Mouse (Mus musculus) spleen, postnatal 36 days (tissue): ENCODE results near the gene Acoxl.

Experiments used
- DNase-seq, 2 experiments: peaks; one replicate each; pipeline ENCODE4 v3.0.0; 2022; ENCODE audit warnings: low spot score in 2 of 2, mixed read lengths in 1 of 2

The Acoxl gene

DNA sequence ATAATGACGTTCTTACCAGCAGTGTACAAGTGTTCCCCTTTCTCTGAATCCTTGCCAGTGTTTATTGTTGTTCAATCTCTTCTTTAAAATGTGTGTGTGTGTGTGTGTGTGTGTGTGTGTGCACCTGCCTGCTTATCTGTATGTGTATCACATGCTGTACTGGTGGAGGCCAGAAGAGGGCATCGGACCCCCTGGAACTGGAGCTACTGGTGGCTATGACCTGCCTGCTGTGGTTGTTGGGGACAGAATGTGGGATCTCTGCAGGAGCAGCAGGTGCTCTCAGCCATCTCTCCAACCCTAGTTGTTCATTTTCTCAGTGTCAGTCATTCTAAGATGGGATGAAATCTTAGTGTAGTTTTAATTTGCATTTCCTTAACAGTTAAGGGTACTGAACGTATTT lies 98.4 kb downstream of the Acoxl start:
- no peak for DNase-seq

DNA sequence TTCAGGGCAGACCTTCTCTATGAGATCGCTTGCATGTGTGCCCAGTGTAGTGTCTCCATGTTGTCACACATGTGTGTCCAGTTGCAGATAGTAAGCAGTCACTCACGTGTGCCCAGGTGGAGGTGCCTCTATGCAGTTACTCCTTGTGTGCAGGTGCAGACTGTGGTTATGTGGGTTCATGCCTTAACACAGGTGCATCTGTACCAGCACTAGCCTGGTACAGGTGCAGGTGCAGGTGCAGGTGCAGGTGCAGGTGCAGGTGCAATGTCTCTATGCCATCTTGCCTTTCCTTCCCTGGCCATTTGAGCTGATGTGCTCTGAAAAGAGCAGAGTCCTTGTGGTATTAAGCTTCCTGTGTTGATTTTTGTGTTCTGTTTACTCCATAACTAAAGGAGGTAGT lies 100.5 kb downstream of the Acoxl start:
- no peak for DNase-seq

DNA sequence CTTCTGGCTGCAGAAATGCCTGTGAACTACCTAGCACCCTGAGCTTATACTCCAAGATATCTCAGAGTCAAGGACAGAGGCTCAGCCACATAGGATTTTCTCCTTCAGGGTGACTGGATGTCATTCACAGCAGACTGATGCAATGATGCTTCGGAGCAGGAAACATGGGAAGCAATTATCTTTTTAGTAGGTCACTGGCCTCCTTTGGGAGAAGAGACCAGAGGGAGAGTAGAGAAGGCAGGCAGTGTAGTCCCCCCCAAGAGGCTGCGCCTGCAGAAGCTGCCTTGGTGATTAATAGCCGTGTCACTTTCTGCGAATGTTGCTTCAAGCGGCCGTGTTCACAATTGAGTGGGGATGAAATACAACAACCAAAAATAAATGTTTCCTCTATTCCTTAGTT lies 121.9 kb downstream of the Acoxl start:
- DNase-seq, result no peak

DNA sequence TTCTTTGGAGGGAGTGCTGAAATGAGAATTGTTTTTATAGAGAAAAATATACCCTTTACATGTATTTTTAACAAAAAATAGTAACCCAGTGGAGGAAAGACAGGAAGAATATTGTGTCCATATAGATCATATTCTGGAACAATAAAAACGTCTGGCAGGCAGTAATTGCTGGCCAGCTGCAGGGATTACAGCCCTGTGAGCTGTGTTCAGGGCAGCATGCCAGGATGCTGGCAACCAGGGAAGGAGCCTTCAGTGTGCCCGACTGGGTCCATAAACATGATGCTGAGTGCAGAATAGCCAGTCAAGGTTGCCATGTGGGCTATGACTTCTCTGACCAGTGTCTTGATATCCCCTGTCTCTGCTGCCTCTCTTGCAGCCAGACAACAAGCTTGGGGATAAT lies 122.5 kb downstream of the Acoxl start:
- no peak for DNase-seq

DNA sequence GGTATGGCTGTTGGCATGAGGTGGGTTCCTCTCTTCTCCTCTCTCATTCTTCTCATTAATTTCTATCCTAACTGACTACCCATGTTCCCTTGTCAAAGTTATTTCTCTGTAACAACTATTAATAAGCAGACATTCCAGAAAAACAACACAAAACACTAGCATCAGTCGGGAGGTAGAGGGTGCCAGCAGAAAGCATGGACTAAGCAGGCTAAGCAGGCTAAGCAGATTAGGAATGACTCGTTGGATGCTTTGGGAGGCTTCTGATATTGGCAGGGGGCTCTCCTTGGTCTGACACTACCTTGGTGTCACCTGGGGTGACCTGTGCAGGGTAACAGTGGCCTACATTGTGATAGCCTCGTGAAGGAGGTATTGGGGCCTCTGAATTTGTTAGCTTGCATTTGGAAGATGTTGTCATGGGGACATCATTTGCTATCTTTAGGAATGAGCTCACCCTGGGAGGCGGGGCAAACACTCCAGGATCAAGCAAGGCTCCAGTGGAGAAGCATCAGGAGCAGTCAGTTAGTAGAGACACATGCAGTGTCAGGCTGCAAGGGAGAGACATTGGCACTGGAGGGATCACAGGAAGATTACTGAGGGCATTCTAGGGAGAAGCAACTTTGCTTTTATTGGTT lies 123.2 kb downstream of the Acoxl start:
- DNase-seq, result no peak

DNA sequence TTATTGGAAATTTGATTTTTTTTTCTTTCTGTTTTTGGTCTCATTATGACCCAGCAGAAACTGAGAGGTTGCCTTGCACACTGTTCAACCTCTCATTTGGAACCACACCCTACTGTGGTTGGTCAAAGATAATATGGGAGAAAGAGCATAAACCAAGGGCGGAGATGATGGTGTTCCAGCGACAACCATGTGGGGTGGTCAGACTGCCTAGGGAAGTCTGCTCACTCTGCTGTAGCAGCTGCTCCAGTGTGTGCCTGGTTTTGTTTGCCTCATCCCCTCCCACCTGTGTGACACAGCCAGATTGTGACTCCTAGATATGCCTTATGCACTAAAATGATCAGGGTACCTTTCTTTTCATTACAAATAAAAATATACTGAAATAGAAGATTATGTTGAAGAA lies 130.3 kb downstream of the Acoxl start:
- DNase-seq, result no peak

DNA sequence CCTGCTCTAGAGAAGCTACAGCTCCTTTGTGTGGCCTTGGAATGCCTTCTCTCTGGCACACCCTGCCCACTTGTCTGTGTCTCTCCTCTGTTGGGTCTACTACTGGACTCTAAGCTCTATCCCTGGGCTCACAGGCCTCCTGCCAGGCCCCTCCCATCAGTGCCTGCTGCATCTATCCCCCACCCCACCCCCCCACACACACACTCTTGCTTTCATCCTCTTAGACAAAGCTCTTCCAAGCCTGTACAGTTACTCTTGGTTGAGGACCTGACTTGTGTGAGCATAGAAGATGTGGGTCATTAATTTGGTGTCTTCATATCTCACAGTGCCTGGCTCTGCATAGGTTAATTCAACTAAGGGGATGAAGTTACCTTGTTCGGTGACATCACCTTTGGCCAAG lies 137.6 kb downstream of the Acoxl start:
- no peak for DNase-seq

DNA sequence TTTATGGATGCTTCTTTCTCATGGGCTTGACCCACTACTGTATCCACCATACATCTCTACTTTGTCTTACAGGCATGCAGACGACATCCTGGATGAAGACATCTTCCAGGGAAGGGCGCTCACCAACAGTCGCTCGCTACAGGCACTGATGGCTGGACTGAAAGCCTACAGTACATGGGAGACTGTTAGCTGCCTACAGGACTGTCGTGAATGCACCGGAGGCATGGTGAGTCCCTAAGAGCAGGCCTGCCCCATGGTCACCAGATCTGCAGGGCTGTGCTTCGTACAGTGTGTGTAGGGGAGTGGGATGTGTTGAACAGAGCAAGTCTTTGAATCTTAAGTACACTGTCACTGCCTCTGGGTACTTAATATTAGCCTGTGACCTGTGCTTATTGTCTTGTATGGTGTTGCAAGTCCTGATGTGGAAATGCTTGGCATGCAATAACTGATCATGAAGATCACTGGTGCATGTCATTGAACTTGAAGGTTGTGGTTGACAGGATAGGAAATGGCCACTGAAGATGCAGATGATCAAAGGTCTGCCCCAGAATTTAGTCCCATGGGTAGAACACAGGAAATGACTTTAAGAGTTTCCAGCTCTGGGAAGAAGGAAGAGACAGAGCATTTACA lies 140.0 kb downstream of the Acoxl start:
- no peak for DNase-seq

DNA sequence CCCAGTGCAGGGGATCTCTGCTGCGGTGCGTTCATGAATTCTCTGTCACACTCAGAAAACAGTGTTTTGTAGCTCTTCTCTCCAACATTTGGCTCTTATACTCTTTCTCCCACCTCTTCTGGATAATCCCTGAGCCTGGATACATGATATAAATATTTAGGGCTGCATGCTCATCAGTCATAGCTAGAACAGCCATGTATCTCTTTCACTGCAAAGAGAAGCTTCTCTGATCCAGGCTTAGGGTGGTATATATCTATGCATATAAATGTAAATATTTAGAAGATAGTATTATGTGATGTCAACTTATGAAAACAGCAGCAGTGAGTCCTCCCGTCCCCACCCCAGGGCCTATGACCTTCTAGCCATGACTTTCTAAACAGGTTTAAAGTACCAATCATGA lies 143.9 kb downstream of the Acoxl start:
- no peak for DNase-seq

DNA sequence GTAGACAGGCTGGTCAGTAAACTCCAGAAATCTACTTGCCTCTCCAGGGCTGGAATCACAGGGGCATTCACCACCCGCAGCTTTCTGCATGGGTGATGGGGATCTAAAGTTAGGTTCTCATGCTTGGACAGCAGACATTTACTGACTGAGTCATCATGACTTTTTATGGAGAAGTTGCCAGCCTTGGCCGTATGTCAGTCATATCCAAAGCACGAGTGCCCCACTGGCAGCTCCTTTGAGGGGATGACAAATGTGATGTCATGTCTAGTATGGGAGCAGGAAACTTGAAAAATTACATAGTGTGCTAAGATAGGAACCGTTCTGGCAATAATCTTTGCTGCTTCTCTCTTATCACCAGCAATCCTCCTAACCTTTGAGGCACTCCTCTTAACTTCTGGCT lies 144.6 kb downstream of the Acoxl start:
- DNase-seq, result no peak

DNA sequence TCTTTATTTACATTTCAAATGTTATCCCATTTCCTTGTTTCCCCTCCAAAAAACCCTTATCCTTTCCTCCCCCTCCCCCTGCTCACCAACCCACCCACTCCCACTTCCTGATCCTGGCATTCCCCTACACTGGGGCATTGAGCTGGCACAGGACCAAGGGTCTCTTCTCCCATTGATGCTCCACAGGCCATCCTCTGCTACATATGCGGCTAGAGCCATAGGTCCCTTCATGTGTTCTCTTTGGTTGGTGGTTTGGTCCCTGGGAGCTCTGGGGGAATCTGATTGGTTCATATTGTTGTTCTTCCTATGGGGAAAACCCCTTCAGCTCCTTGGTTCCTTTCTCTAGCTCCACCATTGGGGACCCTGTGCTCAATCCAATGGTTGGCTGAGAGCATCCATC lies 145.3 kb downstream of the Acoxl start:
- DNase-seq, result no peak

DNA sequence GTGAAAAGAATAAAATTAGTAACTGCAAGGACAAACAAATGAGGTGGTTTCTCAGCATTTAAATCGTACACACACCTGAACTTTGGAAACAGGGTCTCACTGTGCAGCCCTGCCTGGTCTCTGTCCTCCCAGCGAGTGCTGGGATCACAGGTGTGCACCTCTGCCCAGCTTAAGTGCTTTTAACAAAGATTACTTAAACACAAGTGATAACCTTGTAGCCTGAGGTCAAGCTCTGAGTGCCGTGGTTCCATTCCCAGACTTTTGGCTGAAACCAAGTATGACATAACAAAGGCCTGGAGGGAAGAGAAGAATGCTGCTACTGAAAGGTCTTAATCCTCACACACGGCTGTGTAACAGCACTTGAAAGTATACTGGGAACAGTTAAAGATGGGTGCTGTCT lies 149.0 kb downstream of the Acoxl start:
- DNase-seq, result no peak

DNA sequence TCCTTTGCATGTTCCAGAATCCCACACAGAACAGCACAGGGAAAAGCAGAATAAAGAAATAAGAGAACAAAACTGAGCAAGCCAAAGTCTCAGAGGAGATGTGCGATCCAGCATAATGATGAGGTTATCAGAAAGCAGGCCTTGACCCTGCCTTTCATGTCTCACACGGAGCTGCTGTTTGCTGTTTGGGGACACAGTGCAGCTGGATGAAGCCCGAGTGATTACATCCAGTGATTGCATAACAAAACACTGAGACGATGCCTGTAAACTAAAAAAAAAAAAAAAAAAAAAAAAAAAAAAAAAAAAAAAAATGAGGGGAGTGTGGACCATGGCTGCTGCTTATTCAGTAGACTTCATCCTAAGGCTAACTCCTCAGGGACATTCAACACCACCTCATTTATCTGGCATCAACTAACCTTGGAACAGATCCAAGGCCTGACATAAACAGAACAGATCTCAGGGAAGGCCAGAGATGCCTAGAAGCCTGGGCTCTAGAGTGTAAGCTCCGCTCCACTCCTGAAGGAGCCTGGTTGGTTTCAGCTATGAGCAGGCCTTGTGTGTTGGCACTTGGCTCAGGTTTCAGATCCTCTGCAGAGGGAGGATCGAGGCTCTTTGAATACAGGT lies 152.3 kb downstream of the Acoxl start:
- DNase-seq, result no peak

DNA sequence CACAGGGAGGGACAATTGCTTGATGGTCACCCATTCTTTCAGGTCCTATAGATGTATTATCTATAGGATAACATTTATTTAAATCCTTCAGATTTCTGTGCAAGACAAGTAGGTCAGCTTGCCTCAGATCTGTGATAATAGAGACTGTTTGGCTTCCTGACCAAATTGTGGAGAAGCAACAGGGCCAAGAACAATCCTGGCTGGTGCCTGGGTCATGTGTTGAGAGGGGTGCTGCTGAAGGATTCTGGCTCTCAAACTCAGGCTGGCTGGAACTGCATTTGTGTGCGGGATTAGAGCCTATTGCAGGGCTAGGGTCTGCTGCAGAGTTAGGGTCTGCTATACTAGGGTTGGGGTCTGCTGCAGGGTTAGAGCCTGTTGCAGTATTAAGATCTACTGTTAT lies 153.0 kb downstream of the Acoxl start:
- no peak for DNase-seq

DNA sequence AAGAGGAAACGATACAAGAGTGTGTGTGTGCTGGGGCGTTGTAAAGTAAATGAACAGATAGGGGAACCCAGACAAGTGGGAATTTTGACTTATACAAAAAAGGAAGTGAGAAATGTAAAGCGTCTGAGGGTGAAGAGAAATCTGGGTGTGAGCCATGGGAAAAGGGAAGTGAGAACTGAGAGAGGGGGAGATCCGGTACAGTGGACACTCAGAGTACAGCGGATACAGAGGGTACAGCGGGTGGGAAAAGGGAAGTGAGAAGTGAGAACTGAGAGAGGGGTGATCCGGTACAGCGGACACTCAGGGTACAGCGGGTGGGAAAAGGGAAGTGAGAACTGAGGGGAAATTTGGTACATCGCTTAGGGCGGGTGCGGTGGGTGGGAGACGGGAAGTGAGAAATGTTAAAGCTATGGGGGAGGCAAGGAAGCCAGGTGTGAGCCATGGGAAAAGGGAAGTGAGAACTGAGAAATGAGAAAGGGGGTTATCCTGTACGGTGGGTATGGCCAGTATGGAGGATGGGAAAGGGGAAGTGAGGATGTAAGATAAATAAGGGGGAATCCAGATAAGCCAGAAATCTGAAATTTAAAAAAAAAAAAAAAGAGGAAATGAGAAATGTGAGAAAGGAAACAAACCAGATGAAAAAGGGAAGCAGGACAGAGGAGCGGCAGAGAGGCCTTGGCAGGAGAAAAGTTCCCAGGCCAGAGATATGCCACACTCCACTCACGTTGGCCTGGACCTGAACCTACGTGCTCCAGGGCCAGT lies 170.2 kb downstream of the Acoxl start:
- DNase-seq, result peak; percentile 8 to 16

DNA sequence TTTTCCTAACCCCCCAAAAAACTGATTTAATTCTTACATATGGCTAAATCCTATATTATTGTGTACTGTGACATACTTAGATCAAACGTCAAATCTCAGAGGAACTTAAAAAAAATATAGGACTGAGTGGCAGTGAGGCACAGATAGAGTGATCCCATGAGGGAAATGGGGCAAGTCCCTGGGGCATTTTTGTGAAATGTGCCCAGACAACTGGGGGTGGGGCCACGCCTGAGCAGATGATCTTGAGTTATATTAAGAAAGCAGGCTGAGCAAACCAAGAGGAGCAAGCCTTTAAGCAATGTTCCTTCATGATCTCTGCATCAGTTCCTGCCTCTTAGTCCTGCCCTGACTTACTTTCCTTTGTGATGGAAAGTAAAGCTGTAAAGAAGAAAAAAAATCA lies 175.9 kb downstream of the Acoxl start:
- DNase-seq, result peak; percentile 49 to 52

DNA sequence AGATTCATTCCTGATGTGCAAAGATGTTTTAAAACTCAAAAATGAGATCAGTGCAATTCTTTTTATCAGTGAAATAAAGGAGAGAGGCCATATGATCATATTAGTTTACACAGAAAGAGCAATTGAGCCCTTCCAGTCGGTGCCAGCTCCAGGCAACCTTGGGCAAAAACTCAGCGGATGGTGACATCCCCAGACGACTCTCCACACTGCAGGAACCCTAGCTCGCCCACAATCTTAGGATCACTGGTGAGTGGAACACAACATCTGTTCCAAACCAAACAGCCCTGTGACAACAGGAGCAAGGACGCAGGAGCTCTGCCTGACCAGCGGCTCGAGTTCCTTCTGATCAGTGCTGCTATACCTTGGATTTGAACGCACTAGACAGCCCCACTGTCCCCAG lies 176.9 kb downstream of the Acoxl start:
- DNase-seq, result no peak

DNA sequence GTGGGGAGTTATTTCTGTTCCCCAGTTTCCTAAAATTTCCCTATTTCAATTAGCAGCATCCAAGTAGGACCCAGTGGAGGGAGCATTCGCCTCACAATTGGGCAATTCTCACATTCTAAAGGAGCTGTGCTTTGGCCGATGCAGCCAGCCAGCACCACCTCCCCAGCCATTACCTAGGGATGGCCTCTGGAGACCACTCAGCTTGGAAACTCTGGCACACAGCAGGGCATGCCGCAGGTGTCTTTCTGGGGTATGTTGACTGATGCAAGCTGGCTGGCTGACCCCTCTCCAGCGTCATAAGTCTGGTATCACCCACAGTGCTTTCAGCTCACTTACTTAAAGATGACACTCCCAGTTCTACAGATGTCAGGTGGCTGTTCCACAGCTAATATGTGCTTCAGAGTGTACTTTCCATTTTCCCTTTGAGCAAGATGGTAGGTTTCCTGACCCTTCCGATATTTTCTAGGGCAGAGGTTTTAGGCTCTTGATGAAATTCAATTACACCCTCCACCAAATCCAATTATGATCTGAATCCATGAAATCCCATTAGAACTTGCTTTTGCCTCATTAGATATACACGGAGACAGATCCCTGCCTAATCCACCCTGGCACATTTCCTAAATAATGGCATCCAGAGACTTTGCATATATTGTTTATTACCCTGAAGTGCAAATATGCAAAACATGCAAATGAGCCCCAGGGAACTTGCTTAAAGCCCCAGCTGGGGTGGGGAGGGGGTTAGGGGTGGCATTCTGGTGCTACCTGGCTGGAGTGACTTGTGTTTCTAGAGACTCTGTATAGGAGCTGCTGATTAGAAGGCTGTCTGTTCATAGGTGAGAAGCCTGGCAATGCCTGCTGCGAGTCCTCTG lies 181.6 kb downstream of the Acoxl start:
- no peak for DNase-seq

DNA sequence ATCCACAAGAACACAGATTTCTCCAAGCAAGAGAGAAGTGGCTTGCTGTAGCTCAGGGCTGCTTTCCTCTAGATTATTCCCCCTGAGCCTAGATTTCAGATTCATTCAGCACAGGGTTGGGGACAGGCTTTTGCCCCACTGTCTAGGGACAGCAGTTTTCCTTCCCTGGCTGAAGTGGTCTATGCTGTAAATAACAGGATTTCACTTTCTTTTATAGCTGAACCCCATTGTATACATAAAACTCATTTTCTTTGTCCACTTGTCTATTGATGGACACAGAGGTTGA lies 182.2 kb downstream of the Acoxl start:
- DNase-seq, result no peak

DNA sequence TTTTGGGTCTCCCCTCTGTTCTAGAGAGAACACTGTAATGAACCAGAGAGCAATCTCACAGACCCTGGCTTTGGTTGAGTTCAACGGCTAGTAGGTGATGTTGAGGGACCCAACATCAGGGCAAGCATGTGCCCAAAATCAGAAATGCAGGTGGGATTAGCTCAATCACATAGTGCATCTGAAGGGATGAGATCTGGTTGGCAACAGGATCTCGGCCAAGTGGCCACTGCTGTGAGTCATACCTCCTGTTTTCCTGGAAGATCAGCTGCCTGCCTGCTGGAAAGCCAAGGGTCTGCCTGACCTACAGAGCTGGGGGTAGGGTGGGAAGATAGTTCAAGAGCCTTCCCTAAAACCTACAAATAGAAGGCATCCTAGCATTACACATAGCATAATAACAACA lies 185.2 kb downstream of the Acoxl start:
- DNase-seq, result no peak

DNA sequence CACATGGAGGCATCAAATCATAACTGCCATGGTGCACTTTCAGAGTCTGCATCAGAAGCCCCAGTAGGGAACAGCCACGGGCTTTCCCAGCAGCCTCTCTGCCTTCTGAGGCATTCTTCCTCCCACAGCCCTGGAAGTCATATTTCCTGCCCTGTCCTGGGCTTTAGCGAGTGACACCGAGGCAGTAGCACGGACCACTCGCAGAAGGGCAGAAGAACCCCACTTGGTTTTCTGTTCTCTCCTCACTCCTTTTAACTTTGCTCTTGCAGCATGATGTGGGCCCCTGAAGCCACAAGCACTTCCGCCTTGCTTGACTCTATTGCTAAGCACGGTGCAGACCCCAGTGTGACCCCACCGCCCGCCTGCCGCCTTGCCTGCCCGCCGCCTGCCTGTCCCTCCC lies 189.0 kb downstream of the Acoxl start:
- DNase-seq, result no peak

DNA sequence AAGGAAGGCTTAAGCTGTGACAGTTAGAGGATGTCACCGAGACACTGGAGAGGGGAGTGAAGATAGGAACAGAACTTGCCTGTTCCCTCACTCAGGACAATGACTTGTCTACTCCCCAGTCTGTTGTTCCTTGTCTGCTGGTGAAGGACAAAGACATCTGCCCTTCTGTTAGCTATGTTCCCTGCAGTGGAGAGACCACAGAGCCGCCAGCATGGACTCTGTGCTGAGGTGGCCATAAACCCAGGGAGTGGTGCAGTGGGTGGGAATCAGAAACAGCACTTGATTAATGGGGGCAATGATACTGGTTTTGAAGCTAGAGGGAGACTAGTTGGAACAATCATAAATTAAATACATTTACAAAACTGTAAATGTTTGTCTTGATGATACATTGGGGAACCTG lies 191.3 kb downstream of the Acoxl start:
- no peak for DNase-seq
